Mouse (Mus musculus) kidney, adult 11 months (tissue): ENCODE measurements around the gene Cdhr4.
"Not testable (repeated sequence)": the region's sequence is repeated elsewhere in the genome, so short reads cannot be mapped to it uniquely, and the experiment has no call there.

Experiments
- DNase-seq: peaks from one replicate; pipeline ENCODE4 v3.0.0; 2022

Gene Cdhr4

DNA sequence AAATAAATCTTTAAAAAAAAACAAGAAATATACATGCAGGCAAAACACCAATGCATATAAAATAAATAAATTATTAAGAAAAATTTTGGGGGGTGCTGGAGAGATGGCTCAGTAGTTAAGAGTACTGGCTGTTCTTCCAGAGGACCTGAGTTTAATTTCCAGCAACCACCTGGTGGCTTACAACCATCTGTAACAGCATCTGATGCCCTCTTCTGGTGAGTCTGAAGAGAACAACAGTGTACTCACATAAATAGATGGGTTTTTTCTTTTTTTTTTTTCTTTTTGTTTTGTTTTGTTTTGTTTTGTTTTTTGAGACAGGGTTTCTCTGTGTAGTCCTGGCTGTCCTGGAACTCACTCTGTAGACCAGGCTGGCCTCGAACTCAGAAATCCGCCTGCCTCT, 21.3 kb downstream of the Cdhr4 start:
- DNase-seq, result not testable (repeated sequence)

DNA sequence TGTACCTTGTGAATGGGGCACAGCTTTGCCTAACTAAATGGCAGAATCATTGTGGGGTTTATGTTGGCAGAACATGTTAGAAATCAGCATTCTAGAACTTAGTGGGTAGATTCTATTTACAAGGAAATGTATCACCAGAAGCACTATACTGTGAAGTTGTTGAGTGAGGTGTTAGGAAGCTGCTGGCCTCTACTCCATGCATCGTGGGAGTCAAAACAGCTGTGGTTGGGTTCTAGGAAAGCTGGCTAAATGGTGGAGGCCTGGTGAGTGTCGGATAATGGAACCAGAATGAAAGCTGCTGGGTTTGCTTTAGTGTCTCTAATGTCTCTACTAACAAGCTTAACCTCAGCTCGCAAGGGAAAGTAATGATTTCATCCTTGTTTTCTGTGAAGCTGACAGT, 24.8 kb downstream of the Cdhr4 start:
- DNase-seq, result no peak

DNA sequence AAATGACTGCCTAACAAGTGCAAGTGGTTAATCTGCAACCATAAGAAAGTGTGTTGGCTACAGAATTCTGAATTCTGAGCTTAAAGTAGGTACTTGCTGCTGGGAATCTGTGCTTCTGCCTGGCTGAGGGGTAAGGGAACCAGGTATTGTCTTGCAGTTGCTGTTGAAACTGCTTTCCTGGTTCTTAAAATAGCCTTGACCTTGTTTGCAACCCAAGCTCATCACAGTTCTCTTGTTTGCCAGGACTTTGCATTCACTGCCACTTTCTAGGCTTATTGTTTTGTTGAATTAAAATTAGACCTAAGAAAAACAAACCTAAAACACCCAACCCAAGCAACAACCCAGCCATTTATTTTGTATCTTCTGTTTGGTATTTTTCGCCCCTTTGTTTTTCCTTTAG, 28.4 kb downstream of the Cdhr4 start:
- DNase-seq, result no peak

DNA sequence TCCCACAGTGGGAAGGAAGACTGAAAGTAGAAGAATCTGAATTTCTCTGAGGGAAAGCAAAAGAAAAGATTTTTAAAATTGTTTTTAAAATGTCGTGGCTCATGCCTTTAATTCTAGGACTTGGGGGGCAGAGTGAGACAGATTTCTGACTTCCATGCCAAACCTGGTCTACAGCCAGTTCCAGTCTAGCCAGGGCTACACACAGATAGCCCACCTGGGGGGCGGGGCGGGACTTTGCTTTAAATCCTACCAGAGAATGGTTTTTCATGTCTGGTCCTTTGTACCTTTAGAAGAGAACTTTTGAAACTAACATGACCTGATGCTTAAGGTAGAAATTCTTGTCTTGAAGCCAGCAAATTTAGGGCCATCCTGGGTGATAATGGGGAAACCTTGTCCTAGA, 30.9 kb downstream of the Cdhr4 start:
- DNase-seq, result no peak

DNA sequence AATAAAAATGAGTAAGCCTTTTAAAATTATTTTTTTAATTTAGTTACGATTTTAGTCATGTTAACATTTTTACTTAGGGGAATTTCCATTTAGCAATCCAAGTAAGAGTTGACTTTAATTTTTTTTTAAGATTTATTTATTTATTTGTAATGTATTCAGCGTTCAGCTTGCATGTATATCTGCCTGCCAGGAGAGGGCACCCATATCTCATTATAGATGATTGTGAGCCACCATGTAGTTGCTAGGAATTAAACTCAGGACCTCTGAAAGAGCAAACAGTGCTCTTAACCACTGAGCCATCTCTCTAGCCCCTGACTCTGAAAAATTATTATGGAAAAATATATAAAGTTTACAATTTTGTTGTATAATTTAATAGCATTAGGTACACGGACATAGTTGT, 34.3 kb downstream of the Cdhr4 start:
- no peak for DNase-seq

DNA sequence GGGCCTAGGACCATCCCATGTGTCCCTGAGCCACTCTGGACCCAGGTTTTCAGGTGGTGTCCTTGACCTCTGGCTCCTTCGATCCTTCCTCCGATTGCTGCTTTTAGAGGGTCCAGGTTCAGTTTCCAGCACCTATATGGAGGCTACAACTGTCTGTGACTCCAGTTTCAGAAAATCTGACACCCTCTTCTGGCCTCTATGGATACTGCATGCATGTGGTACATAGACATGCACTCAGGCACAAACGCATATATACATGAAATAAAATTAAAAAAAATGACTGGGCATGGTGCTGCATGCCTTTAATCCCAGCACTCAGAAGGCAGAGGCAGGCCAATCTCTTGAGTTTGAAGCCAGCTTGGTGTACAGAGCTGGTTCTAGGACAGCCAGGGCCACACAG, 35.6 kb downstream of the Cdhr4 start:
- no peak for DNase-seq

DNA sequence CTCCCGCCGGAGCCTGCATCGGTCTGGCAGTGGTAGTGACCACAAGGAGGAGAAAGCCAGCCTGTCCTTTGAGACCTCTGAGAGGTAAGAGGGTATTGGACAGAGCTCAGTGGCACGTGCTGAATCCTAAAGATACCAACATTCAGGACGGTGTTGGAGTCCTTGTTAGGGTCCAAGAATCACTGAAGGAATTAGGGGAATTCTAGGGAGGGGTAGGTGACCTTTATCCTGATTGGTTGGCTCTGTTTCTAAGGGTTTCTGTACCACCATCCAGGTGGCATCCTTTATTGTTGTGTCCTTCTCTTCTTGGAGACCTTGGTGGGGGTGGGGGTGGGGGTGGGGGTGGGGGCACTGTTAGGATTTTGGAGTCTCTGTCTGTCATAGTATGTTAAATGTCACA, 39.8 kb downstream of the Cdhr4 start:
- no peak for DNase-seq

DNA sequence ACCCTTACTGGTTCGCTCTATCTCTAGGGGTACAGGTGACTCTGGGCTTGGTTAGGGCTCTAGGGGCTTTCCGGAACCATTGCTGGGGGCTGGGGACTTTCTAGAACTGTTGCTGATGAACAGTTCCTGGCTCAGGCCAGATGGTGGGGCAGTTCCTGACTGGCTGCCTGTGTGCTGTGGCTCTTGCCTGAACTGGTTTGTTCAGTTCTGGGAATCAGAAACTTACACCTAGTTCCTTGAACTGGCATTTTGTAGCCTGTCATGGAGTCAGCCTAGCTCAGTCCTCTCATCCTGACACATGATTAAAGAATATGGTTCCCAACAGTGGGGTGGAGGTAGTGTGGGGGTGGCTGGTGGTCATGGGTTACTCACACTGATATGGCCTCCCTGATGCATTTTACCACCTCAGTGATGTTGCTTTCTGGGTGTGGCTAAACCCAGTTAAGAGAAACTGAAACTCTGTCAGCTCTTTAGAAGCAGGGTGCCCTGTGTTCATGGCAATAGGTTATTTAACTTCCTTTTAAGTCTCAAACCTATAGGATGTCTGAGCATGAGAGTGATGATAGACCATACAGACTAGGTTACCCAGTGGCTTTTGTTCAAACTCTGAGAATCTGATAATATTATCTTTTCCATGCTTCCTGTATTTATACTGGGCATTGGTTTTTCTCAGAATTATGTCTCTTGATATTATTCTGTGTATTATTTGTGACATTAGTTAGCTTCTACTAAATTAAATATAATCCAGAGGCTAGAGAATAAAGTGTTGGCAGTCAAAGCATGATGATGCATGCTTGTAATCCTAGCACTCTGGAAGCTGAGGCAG, 43.2 kb downstream of the Cdhr4 start:
- no peak for DNase-seq

DNA sequence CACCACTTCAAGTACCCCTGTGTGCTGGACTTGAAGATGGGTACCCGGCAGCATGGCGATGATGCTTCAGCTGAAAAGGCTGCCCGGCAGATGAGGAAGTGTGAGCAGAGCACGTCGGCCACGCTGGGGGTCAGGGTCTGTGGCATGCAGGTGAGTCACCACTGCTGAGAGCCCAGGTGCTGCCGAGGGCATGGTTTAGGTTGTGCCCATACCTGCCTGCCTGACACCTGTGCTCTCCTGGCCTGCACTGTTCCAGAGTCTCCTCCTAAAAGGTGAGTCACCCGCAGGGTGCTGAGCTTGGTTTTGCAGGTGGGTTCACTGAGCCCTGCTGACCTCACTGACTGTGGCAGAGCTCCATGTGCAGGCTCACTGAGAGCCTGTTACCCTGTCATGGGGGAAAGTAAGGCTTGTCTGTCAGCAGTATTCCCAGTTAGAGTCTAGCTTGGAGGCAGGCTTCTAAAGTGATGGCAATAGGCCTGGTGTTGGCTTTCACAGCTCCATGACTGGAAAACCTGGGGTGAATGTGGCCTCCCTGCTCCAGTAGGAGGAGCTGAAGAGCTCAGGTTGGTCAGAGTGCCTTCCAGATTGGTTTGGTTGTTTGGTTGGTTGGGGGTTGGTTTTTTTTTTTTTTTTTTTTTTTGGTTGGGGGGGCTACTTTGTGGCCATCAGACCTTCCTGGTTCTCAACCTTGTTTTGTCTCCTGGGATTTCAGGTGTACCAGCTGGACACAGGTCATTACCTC, 52.6 kb downstream of the Cdhr4 start:
- no peak for DNase-seq

DNA sequence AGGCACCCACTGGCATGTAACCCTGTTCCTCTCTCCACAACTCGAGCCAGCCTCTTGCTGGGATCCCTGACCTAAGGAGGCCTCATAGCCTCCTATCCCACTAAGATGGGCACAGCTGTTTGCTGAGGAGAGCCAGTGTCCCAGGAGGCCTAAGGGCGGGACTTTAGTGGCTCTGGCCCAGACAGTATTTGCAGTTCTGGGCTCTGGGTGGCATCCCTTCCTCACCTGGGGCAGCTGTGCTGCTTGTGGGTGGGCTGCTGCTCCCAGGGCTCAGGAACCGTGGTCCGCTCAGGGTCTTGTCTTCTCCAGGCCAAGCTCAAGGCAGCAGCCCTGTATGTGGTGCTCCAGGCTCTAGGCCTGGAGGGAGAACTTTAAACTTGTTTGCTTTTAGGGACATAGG, 54.3 kb downstream of the Cdhr4 start:
- DNase-seq, result no peak

DNA sequence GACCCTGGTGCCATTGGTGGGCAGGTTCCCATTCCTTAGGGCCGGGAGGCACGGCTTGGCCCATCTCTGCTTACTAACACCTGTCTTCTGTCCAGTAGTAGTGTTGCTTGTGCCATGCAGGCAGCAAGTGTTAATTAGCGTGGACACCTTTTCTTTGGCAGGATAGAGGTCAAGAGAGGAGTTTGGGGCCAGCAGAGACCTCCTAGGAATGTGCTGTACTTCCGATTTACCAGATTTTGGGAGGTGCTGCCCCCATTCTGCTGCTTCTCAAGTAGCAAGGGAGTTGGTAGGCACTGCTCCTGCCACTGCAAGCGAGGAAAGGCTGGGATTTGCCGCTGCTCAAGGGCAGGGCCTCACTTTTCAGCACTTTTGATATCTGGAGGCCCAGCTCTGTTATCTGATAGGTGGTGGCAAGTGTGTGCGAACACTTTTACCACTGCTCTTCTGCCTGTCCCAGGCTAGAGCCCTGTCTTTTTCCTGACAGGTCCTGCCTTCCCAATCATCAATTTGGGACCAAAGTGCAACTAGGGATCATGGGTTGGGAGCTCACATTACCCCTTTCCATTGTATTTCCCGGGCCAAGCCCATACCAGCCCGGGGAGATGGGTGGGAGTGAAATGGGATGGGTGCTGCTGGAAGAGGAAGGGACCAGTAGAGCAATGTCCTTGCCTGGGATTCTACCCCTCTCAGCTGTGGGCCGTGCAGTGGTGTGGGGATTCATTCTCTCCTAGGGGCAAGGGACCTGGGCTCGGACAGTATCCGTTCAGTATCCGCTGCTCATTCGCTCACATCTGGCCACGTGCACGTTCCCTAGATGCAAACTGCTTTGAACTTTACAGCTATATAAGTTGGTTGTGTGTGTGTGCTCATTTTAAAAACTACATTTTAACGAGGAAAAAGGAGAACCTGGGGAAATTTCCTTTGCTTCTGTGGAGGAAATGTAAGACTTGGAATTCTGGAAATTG, 55.6 kb downstream of the Cdhr4 start:
- no peak for DNase-seq

DNA sequence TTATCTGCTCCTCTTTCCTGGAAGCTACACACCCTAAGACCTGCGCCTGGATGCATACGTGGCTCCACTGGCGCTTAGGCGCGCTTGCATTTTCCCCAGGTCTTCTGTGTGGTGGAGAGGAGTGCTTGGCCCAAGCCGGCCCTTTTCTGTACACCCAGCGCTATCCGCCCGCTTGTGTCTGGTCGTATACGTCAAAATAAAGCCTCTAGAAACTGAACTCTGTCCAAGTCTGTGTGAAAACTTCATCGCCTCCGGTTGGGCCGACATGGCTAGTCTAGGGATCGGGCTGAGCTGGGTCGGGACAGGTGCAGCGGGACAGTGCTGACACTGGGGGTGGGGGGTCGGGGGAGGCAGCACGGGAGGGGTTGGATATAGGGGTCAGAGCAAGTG, 56.3 kb downstream of the Cdhr4 start:
- no peak for DNase-seq

DNA sequence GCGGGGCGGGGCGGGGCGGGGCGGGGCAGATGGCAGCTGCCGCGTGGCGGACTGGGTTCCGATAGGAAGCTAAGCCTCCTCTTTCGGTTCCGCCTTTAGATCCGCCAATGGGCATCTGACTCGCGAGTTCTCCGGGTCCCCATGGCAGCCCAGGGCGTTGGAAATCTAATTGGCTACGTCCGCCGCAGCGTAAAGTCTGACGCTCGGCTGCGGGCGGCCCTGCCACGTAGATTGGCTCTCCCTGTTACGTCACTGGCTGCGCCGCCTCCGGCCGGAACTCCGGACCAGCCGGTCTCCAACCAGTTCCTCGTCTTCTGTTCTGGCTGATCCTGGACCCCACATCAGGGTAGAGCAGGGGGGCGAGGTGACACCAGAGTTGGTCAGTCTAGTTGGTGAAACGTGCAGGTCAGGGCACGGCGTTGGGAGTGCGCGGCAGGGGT, 56.7 kb downstream of the Cdhr4 start, which contains the start of gene Gmppb:
TSS of gene Gmppb (plus strand) at position 227 of the 440 bp plus-strand sequence.
- peak; percentile 98 for DNase-seq
